Mouse (Mus musculus) hindbrain, embryonic 16.5 days (tissue): ENCODE results near the gene Gm45711. TPM values are rescaled to one million over a fixed set of nuclear protein-coding genes. Genes with fewer than 3 reads are reported as not detected.
A peak's percentile ranks its signal among the peaks of the same experiment; 100 is the strongest.

ENCODE experiments used
- ATAC-seq: fragments of 200-750 bp; cut with Nextera tagmentation; 2 replicates; pipeline ENCODE4 v1.8.0; 2017; ENCODE audit warnings: moderate TSS enrichment, moderate library complexity
- H3K27ac ChIP-seq: fragments of 300-500 bp; sonication (generic); 2 replicates; pipeline ENCODE4 v1.5.1; 2014; ENCODE audit warnings: low read depth, mild to moderate bottlenecking, control low read depth, low read length, moderate library complexity
- H3K27me3 ChIP-seq: fragments of 300-500 bp; sonication (generic); replicated peaks from 2 replicates; pipeline ENCODE4 v1.6.1; 2014; ENCODE audit warnings: low read length; ENCODE audit not compliant: control insufficient read depth, insufficient read depth
- H3K36me3 ChIP-seq: fragments of 300-500 bp; sonication (generic); 2 replicates; pipeline ENCODE4 v1.6.1; 2014; ENCODE audit warnings: mild to moderate bottlenecking, low read length, moderate library complexity, mixed read lengths; ENCODE audit not compliant: control insufficient read depth, insufficient read depth
- H3K4me1 ChIP-seq: fragments of 300-500 bp; sonication (generic); 2 replicates; pipeline ENCODE4 v1.6.1; 2014; ENCODE audit warnings: low read depth, low read length; ENCODE audit not compliant: control insufficient read depth, insufficient read depth
- H3K4me2 ChIP-seq: fragments of 300-500 bp; sonication (generic); 2 replicates; pipeline ENCODE4 v1.6.1; 2014; ENCODE audit warnings: mild to moderate bottlenecking, low read length, control low read depth, moderate library complexity
- H3K4me3 ChIP-seq: fragments of 300-500 bp; sonication (generic); 2 replicates; pipeline ENCODE4 v1.5.1; 2014; ENCODE audit warnings: mild to moderate bottlenecking, low read length, control low read depth, moderate library complexity
- H3K9ac ChIP-seq: fragments of 300-500 bp; sonication (generic); 2 replicates; pipeline ENCODE4 v1.6.1; 2014; ENCODE audit warnings: low read depth, mild to moderate bottlenecking, control low read depth, low read length, moderate library complexity
- H3K9me3 ChIP-seq: fragments of 300-500 bp; sonication (generic); 2 replicates; pipeline ENCODE4 v1.6.1; 2014; ENCODE audit warnings: mild to moderate bottlenecking, low read length, moderate library complexity; ENCODE audit not compliant: control insufficient read depth
- WGBS: fragments of 180-500 bp; shearing (Covaris S2); extraction: QIAGEN DNeasy Blood & Tissue Kit; methylation state at CpG from one replicate; pipeline ENCODE4 v1.1.7; 2014; 5-methylcytosine and 5-hydroxymethylcytosine counted together
- polyA plus RNA-seq: library from polyadenylated mRNA; unstranded; fragments of >200 nt; fragmentation: Nextera tagmentation; extraction: Ambion mirVana; gene quantifications from 2 replicates; pipeline ENCODE4 v1.2.1, GENCODE M21; 2015

Gm45711 gene
- polyA plus RNA-seq, 1 experiment from 2014 or later: not detected

DNA sequence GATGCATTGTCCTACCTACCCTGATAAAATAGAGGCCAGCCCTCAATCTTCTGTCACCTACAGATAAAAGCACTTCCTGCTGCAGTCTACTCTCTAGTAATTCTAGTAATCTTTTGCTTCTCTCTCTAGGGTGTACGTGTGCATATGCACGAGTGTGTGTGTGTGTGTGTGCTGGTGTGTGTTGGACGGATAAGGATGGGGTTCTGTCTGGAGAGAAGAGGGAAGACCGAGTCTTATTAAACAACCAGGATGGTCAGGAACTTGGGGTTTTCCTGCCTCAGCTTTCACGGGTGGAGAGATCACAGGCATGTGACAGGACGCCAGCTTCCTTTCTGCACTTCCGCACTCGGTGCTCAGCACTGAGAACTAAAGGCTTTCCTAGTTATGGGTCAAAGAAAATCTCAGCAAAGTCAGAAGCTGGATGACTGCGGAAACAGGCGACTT, 70.4 kb downstream of the Gm45711 start:
- ATAC-seq: no peak
- WGBS: 89% methylated on average over 10 of the region's 10 CpGs
- H3K9me3 ChIP-seq: no peaks in the 10 kb centered on the region
- H3K4me3 ChIP-seq: no peak overlapping the region
- no peak overlapping the region for H3K4me2 ChIP-seq
- H3K27me3 ChIP-seq: no peaks in the 10 kb centered on the region
- no peak overlapping the region for H3K27ac ChIP-seq
- no peaks in the 10 kb centered on the region for H3K4me1 ChIP-seq
- peaks cover 27% of the 10 kb centered on the region for H3K36me3 ChIP-seq
- no peak overlapping the region for H3K9ac ChIP-seq

DNA sequence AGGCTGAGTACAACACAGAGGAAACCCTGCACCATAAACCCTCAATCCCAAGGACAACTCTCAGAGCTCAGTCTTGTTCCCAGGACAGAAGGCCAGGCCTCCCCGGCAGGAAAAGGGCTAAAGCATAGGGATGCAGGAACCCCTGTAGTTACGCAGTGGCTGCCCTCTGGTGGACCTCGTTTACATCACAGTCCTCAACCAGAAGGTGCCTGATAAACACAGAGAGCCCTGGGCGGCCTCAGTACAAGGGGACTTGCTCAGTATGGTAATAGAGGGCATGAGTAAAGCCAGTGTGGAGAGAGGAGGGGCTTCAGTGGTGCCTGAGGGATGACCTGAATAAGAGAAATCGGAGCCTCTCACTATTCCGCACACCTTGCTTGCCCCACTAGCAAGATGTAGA, 75.3 kb downstream of the Gm45711 start:
- Histone ChIP-seq H3K4me3 (no peak overlapping the region), H3K9ac (no peak overlapping the region), H3K4me1 (no peaks in the 10 kb centered on the region), H3K4me2 (no peak overlapping the region), H3K27me3 (no peaks in the 10 kb centered on the region), H3K27ac (no peak overlapping the region), H3K9me3 (no peaks in the 10 kb centered on the region), H3K36me3 (peaks cover 37% of the 10 kb centered on the region)
- ATAC-seq: peak; percentile 69; the same call in 1 of the 2 replicates
- WGBS: 50% methylated on average over 6 of the region's 6 CpGs

DNA sequence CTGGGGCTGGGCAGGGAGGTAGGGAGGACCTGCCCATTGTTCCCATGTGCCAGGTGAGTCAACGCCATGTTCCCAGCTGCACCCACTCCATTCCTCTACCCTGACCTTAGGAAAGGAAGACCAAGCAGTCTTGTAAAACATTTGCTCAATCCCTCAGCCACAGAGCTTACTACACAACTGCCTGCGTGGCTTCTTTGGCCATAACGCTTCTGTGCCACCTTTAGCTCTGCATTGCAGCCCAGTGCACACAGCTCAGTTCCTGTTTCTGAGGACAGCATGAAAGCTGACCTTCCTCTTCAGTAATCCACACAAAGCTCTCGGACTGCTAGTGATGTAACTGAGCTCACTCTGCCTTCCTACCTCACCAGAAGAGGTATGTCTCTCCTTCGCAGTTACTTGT, 77.0 kb downstream of the Gm45711 start:
- no peaks in the 10 kb centered on the region for H3K9me3 ChIP-seq
- no peak overlapping the region for H3K9ac ChIP-seq
- no peaks in the 10 kb centered on the region for H3K27me3 ChIP-seq
- H3K36me3 ChIP-seq: peaks cover 47% of the 10 kb centered on the region
- H3K27ac ChIP-seq: no peak overlapping the region
- no peak for ATAC-seq
- no peak overlapping the region for H3K4me3 ChIP-seq
- H3K4me2 ChIP-seq: no peak overlapping the region
- WGBS: 98% methylated on average over 5 of the region's 5 CpGs
- H3K4me1 ChIP-seq: no peaks in the 10 kb centered on the region

DNA sequence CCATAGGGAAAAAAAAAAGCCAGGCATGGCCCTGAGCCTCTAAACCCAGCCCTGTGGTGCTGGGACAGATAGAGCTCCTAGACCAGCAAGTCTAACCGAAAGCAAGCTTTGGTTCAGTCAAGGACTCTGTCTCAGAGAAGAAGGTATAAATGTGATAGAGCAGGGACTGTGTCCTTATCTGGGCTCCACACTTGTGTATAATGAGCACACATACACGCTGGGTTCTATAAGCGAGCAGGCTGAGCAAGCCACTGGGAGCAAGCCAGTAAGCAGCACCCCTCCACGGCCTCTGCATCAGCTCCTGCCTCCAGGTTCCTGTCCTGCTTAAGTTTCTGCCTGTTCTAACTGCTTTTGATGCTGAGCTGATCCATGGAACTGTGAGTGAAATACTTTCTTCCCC, 77.8 kb downstream of the Gm45711 start:
- no peaks in the 10 kb centered on the region for H3K27me3 ChIP-seq
- 97% methylated on average over 4 of the region's 4 CpGs for WGBS
- H3K4me1 ChIP-seq: no peaks in the 10 kb centered on the region
- peaks cover 56% of the 10 kb centered on the region for H3K36me3 ChIP-seq
- H3K9ac ChIP-seq: no peak overlapping the region
- no peak overlapping the region for H3K27ac ChIP-seq
- no peak overlapping the region for H3K4me3 ChIP-seq
- H3K4me2 ChIP-seq: no peak overlapping the region
- no peaks in the 10 kb centered on the region for H3K9me3 ChIP-seq
- ATAC-seq: no peak

Other genes with a start within 250 kb of the Gm45711 start
- gene Cdh5, start 208.5 kb downstream of the Gm45711 start, polyA plus RNA-seq: 11.2 and 15.0 TPM in 2 replicates
- gene Bean1, start 139.6 kb downstream of the Gm45711 start, polyA plus RNA-seq: 7.8 and 8.8 TPM in 2 replicates
- gene Tk2, start 61.5 kb downstream of the Gm45711 start, polyA plus RNA-seq: 49.0 and 50.3 TPM in 2 replicates
- gene Cklf, start 59.2 kb downstream of the Gm45711 start, polyA plus RNA-seq: 33.6 and 36.9 TPM in 2 replicates
- not detected in 2 replicates for gene Cmtm2a, start 16.9 kb downstream of the Gm45711 start, polyA plus RNA-seq
- gene Cmtm1, start 64 bp upstream of the Gm45711 start, polyA plus RNA-seq: not detected in 2 replicates
- gene Gm11020, start 11.5 kb upstream of the Gm45711 start, polyA plus RNA-seq: not detected in 2 replicates
- gene Cmtm2b, start 12.1 kb upstream of the Gm45711 start, polyA plus RNA-seq: not detected in 2 replicates
- gene Cmtm3, start 29.3 kb upstream of the Gm45711 start, polyA plus RNA-seq: 44.2 and 47.2 TPM in 2 replicates
- gene Cmtm4, start 85.7 kb upstream of the Gm45711 start, polyA plus RNA-seq: 3.0 TPM in 2 replicates
- 97.9 and 112 TPM in 2 replicates for gene Dync1li2, start 133.0 kb upstream of the Gm45711 start, polyA plus RNA-seq
- gene Terb1, start 199.8 kb upstream of the Gm45711 start, polyA plus RNA-seq: 0.70 and 0.90 TPM in 2 replicates
- gene Nae1, start 224.6 kb upstream of the Gm45711 start, polyA plus RNA-seq: 104 and 108 TPM in 2 replicates
- 3.5 and 4.9 TPM in 2 replicates for gene Car7, start 224.6 kb upstream of the Gm45711 start, polyA plus RNA-seq